Mouse (Mus musculus) lung, adult 2 months (tissue): Measurements from ENCODE around the gene Slc7a10.

Source experiments
- CTCF ChIP-seq: fragments of 200-500 bp; IDR thresholded peaks from 2 replicates; pipeline ENCODE4 v1.5.1; 2011; ENCODE audit warnings: mild to moderate bottlenecking, low read length, control low read depth; ENCODE audit not compliant: insufficient read depth
- POLR2A ChIP-seq: fragments of 200-500 bp; IDR thresholded peaks from 2 replicates; pipeline ENCODE4 v1.6.1; 2011; ENCODE audit warnings: low read depth, mild to moderate bottlenecking, control low read depth, low read length, borderline replicate concordance; ENCODE audit errors: extremely low read depth

GRCm38 (mm10) chr7:35143864-35144618 lies 42.1 kb upstream of the Slc7a10 start:
- TF ChIP-seq POLR2A (no peak), CTCF (no peak)
